Mouse (Mus musculus): ENCODE measurements at regions not wholly inside any gene's neighbourhood (a gene's known extent, or its start where the extent isn't known, plus 50 kb on each side); places are given as distances from the start of the nearest gene placed in this dataset.

- no peak for DNase-seq (ENCODE audit: low spot score in 2 of 2)
Observed at GRCm38 (mm10) chr14:74359663-74360552, 280.7 kb upstream of the Htr2a start.

- no peak for DNase-seq (ENCODE audit: low spot score in 2 of 2)
Observed at GRCm38 (mm10) chr14:74384481-74384880, 256.2 kb upstream of the Htr2a start.

- DNase-seq (ENCODE audit: low spot score in 2 of 2), result no peak
Observed at GRCm38 (mm10) chr14:74392419-74392818, 248.2 kb upstream of the Htr2a start.

DNA sequence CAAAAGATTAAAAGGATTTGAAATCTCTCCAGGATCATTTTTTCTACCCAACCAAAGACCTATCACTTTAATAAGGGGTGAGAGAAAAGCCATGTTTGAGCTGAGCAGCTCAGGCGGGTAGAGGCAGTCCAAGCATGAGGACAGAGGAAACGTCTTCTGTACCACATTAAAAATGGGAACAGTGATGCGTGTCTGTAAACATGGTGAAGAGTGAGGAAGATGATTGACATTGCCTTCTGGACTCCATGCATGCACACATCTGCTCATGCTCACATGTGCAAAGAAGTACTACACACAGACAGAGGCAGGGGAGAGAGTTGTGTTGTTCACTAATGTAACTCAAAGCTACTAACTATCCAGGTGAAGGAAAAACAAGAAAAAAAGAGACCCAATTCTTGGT lies 243.4 kb upstream of the Htr2a start:
- DNase-seq (ENCODE audit: low spot score in 2 of 2), result no peak

- DNase-seq (ENCODE audit: low spot score in 2 of 2), result no peak
Observed at GRCm38 (mm10) chr14:74409441-74409840, 231.2 kb upstream of the Htr2a start.

DNA sequence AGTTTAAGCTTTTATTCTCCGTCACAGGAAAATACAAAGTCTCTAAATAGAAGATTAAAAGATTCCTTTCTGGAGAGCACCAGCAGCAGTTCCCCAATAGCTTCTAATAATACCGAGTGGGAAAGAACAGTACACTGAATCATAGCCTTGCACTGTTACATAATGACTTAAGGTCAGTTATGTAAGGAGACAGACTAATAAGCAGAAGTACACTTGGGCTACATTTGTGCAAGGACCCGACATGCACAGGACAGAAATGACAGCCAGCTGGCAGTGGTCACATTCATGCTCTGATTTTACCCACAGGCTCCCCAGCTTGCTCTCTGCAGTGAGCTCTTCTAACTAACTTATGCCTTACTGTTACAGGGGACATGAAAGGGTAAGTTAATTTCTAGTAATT lies 212.4 kb upstream of the Htr2a start:
- no peak for DNase-seq (ENCODE audit: low spot score in 2 of 2)

- no peak for DNase-seq (ENCODE audit: low spot score in 2 of 2)
Observed at GRCm38 (mm10) chr14:74464027-74464682, 176.5 kb upstream of the Htr2a start.

DNA sequence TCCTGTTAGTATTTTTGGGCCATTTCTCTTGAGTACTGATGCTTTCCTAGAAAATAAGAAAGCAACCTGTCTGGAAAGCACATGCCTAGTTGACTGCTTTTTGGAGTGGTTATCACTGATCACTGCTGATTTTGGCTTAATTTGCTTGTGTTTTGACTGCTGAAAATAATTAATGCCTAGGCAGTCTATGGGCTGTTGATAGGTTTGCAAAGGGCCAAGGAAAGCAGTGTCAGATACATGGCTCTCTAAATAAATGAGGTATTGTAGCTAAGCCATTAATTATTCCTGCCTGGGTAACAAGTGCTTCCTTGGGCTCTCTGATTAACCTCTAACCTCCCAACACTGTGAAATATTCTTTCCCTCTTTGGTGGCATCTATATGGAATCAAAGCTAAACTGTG lies 145.1 kb upstream of the Htr2a start:
- DNase-seq (ENCODE audit: low spot score in 2 of 2), result no peak

DNA sequence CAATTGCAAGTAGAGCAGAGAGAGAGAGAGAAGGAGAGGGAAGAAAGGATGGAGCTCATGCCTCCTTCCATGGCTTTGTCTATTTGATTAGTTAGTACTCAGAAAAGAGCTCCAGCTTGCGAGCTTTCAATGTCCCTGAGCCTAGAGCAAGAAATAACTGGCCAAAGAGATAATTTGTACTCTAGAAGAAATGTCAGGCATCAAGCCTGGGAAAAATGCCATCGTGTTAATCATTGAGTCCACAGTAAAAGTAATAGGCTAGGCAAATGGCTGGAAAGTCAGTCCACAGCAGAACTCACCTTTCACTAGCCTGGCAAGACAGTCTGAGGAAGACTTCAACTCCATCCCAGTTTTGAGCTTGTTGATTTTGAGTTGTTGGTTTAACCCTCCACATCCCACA lies 129.1 kb upstream of the Htr2a start:
- DNase-seq (ENCODE audit: low spot score in 2 of 2), result no peak

GRCm38 (mm10) chr14:74516451-74516850 lies 124.2 kb upstream of the Htr2a start:
- DNase-seq (ENCODE audit: low spot score in 2 of 2), result no peak

DNA sequence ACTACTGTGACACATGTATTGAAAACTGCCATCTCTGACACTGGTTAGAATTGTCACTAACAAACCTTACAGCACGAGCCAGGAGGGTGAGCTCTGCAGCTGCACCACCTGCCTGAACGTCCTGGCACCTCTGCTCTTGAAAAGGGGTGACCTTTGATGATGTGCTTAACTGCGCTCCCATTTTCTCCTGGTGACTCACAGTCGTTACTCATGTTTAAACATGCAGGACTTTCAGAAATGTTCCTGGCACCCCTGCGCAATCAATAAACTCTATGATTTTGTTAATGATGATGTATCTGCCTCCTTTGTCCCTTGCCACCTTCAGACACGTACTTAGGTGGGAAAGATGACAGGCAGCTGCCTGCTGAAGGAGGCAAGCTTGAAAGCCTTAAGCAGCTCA lies 121.1 kb upstream of the Htr2a start:
- DNase-seq (ENCODE audit: low spot score in 2 of 2), result no peak

DNA sequence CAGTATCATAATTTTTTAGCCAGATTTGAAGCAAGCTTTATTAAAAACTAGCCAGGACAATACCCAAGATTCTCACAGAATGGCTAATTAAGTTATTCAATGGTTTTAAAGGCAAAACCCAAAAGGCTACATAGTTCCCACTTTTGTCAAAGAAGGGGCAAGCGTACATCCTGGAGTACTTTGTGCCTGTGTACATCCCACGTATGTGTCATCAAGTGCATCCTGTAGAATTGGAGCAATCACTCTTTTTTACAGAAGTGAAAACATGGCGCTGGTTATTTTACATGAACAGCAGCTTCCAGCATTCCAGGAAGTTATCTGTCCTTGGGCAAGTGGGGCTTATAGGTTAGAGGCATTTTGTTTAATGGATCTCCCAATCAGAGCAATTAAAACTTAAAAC lies 119.0 kb upstream of the Htr2a start:
- DNase-seq (ENCODE audit: low spot score in 2 of 2), result no peak

- no peak for DNase-seq (ENCODE audit: low spot score in 2 of 2)
Observed at GRCm38 (mm10) chr14:74527246-74527645, 113.4 kb upstream of the Htr2a start.

DNA sequence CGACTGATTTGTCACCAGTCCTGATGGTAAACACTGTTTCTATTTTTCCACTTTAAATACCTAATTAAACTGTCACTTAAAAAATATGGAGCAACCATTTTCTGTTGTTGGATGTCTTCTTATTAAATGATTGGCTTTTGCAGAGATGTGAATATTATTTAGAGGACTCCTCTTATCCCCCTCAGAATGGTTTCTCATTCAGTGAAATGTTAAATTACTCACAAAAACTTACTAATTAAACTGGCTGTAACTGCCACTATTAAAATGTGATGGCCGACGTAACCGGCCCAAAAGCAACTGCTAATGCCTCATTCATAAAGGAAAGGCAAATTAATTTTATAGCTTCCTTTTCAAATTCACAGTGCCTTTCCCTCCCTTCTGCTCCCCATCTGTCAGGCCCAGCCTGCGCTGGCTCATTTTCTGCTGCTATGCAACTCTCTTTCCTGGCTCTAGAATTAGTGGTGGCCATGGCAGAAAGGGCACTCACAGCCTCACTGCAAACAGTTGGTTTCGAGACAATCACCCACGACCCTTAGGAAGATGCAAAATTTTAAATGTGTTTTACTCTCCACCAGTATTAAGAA lies 111.2 kb upstream of the Htr2a start:
- no peak for DNase-seq (ENCODE audit: low spot score in 2 of 2)

DNA sequence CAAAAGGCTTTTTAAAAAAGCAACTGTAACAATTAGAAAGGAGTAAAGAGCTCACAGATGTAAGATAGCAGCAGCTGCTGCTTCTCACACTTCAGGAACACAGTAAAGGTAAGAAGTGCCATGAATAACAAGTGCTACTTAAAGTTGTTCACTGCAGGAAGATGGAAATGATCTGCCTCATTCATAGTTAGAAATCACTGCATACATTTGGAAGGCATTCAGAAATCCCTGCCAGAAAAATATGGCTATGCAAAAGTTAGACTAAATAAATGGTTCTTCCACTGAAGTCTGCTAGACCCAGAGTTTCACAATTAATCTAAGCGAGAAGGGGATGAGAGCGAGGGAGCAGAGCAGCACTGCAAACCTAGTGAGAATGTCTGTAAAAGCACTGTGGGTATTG lies 102.5 kb upstream of the Htr2a start:
- DNase-seq (ENCODE audit: low spot score in 2 of 2), result no peak

DNA sequence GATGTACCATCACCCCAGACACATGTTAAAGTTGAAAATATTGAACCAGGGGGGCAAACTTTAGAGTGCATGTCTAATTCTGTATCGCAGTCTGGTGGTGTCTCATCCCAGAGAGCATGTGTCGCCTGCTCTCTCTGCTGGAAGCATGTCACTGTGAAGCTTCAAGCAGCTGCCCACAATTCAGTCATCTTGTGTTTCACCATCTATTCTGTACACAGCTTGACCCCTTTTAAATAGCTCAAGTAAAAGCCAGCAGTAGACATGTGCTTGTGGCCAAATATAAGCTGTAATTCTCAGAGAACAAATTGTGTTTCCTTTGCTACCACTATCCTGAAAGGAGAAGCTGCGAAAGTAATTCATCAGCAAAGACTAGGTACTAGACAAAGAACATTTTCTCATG lies 96.6 kb upstream of the Htr2a start:
- no peak for DNase-seq (ENCODE audit: low spot score in 2 of 2)

GRCm38 (mm10) chr14:74551091-74551490 lies 89.5 kb upstream of the Htr2a start:
- no peak for DNase-seq (ENCODE audit: low spot score in 2 of 2)

GRCm38 (mm10) chr14:74553636-74554035 lies 87.0 kb upstream of the Htr2a start:
- DNase-seq (ENCODE audit: low spot score in 2 of 2), result no peak

DNA sequence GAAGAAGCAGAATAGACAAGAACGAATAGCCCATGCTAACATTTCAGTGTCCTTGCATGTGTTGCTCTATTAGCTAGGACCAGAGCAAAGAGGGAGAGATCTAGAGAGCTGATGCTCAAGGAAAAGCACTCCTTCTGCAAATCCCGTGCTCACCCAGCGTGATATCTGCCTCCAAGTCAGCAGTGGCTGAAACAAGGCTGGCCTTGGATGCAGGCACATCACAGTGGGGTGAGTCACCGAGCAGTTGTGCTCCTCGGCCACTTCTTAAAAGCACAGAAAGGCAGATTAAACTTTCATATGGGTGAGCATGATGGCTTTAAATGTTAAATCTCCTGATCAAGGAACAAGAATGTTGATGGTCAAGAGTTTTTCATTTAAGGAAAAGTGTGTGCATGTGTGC lies 82.3 kb upstream of the Htr2a start:
- no peak for DNase-seq (ENCODE audit: low spot score in 2 of 2)

All from urinary bladder, postnatal 36 days (tissue).